Mouse (Mus musculus): ENCODE measurements around the gene Mical2. TPM values are rescaled to one million over a fixed set of nuclear protein-coding genes. Genes with fewer than 3 reads are reported as not detected.
A peak's percentile ranks its signal among the peaks of the same experiment; 100 is the strongest.

Mical2 gene
- polyA plus RNA-seq, 1 experiment, result 173 TPM

GRCm38 (mm10) chr7:112446498-112446897 lies 220.8 kb downstream of the Mical2 start:
- Histone ChIP-seq H3K4me1 (ENCODE audit: control insufficient read depth, insufficient read depth, low read length) (peaks cover 18% of the 10 kb centered on the region), H3K27me3 (ENCODE audit: control insufficient read depth, insufficient read depth, low read length) (no peaks in the 10 kb centered on the region), H3K4me3 (replicated peaks; ENCODE audit: insufficient read depth, low read depth, low read length) (no peak overlapping the region), H3K27ac (ENCODE audit: insufficient read depth, low read length) (no peak overlapping the region)
- no peak for DNase-seq
- no peak for TF ChIP-seq CTCF (IDR thresholded peaks at IDR 0.05; ENCODE audit: borderline replicate concordance, insufficient read depth, low read depth, low read length)
- TF ChIP-seq POLR2A (IDR thresholded peaks at IDR 0.05; ENCODE audit: borderline replicate concordance, insufficient read depth, low read length), result no peak
- 92% methylated on average over 4 of the region's 4 CpGs for WGBS

GRCm38 (mm10) chr7:112449954-112450700 lies 224.5 kb downstream of the Mical2 start:
- DNase-seq, result no peak
- WGBS, result 82% methylated on average over 8 of the region's 8 CpGs
- H3K4me1 ChIP-seq (ENCODE audit: control insufficient read depth, insufficient read depth, low read length), result peaks cover 6% of the 10 kb centered on the region
- TF ChIP-seq POLR2A (IDR thresholded peaks at IDR 0.05; ENCODE audit: borderline replicate concordance, insufficient read depth, low read length), result no peak
- TF ChIP-seq CTCF (IDR thresholded peaks at IDR 0.05; ENCODE audit: borderline replicate concordance, insufficient read depth, low read depth, low read length), result no peak
- no peak overlapping the region for H3K4me3 ChIP-seq (replicated peaks; ENCODE audit: insufficient read depth, low read depth, low read length)
- H3K27ac ChIP-seq (ENCODE audit: insufficient read depth, low read length), result no peak overlapping the region
- no peaks in the 10 kb centered on the region for H3K27me3 ChIP-seq (ENCODE audit: control insufficient read depth, insufficient read depth, low read length)

DNA sequence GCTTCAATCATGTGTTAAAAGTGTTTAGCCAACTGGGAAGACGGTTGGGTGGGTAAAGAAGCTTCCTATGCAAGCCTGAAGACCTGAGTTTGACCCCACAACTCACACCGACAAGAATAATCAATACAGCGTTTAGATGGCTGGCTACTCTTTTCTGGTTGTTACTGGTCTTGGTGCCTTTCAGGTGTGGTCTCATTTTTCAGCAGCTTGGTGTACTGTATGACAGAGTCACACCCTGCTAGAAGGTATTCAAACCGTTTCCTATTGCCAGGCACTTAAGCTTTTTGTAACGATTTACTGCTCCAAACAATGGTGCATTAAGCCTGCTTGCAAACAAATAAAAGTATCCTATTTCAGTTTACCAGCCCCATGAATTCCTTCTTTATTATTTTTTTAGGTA lies 226.8 kb downstream of the Mical2 start:
- 90% methylated on average over 5 of the region's 5 CpGs for WGBS
- H3K27me3 ChIP-seq (ENCODE audit: control insufficient read depth, insufficient read depth, low read length), result no peaks in the 10 kb centered on the region
- H3K4me1 ChIP-seq (ENCODE audit: control insufficient read depth, insufficient read depth, low read length), result peaks cover 6% of the 10 kb centered on the region; the same call in 1 of the 2 replicates
- no peak for DNase-seq
- no peak overlapping the region for H3K27ac ChIP-seq (ENCODE audit: insufficient read depth, low read length)
- no peak for TF ChIP-seq POLR2A (IDR thresholded peaks at IDR 0.05; ENCODE audit: borderline replicate concordance, insufficient read depth, low read length)
- TF ChIP-seq CTCF (IDR thresholded peaks at IDR 0.05; ENCODE audit: borderline replicate concordance, insufficient read depth, low read depth, low read length), result no peak
- H3K4me3 ChIP-seq (replicated peaks; ENCODE audit: insufficient read depth, low read depth, low read length), result no peak overlapping the region

DNA sequence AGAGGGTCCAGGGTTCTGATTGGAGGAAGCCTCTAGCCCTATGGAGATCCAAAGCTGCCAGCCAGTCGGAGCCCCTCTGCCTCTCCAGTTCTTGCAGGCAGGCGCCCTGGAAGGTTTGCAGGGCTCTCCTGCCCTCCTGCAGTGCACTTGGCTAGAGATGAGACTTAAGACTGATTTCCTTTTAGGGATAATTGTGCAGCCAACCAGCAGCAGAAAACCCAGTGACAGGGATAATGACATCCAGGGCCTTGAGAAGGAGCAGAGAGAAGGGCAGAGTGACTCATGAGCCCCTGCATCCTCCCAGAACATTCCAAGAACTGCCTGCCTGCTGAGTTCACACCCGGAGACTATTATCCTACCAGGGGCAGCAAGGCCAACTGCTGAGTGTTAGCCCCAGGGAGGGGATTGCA lies 228.2 kb downstream of the Mical2 start:
- DNase-seq, result peak in 1 of 2 experiments; percentile 32
- Histone ChIP-seq H3K27ac (ENCODE audit: insufficient read depth, low read length) (no peak overlapping the region), H3K4me3 (replicated peaks; ENCODE audit: insufficient read depth, low read depth, low read length) (no peak overlapping the region), H3K27me3 (ENCODE audit: control insufficient read depth, insufficient read depth, low read length) (no peaks in the 10 kb centered on the region), H3K4me1 (ENCODE audit: control insufficient read depth, insufficient read depth, low read length) (peaks cover 16% of the 10 kb centered on the region)
- 30% methylated on average over 3 of the region's 3 CpGs for WGBS
- TF ChIP-seq POLR2A (IDR thresholded peaks at IDR 0.05; ENCODE audit: borderline replicate concordance, insufficient read depth, low read length), result no peak
- TF ChIP-seq CTCF (IDR thresholded peaks at IDR 0.05; ENCODE audit: borderline replicate concordance, insufficient read depth, low read depth, low read length), result no peak

GRCm38 (mm10) chr7:112454380-112454779 lies 228.7 kb downstream of the Mical2 start:
- TF ChIP-seq POLR2A (IDR thresholded peaks at IDR 0.05; ENCODE audit: borderline replicate concordance, insufficient read depth, low read length) (no peak), CTCF (IDR thresholded peaks at IDR 0.05; ENCODE audit: borderline replicate concordance, insufficient read depth, low read depth, low read length) (no peak)
- no peak overlapping the region for H3K27ac ChIP-seq (ENCODE audit: insufficient read depth, low read length)
- no peak overlapping the region for H3K4me3 ChIP-seq (replicated peaks; ENCODE audit: insufficient read depth, low read depth, low read length)
- no peaks in the 10 kb centered on the region for H3K27me3 ChIP-seq (ENCODE audit: control insufficient read depth, insufficient read depth, low read length)
- peaks cover 18% of the 10 kb centered on the region for H3K4me1 ChIP-seq (ENCODE audit: control insufficient read depth, insufficient read depth, low read length)
- no peak for DNase-seq
- 83% methylated on average over 6 of the region's 6 CpGs for WGBS

DNA sequence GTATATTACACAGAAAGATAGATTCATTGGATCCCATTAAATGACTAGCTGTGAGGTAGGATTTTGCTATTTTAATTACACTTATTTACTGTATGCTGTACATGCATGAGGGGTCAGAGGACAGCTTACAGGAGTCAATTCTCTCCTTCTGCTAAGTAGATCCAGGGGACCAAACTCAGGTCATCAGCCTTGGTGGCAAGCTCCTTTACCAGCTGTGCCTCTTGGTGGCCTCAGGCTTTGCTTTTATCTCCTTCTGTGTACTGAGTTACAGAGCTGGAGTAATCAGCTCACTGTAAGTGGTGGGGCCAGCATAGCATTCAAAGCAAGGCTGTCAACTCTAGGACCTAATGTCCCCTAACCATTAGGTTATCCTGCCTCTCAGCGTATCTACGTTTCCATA lies 229.3 kb downstream of the Mical2 start:
- Histone ChIP-seq H3K4me3 (replicated peaks; ENCODE audit: insufficient read depth, low read depth, low read length) (no peak overlapping the region), H3K27ac (ENCODE audit: insufficient read depth, low read length) (no peak overlapping the region), H3K4me1 (ENCODE audit: control insufficient read depth, insufficient read depth, low read length) (peaks cover 18% of the 10 kb centered on the region), H3K27me3 (ENCODE audit: control insufficient read depth, insufficient read depth, low read length) (no peaks in the 10 kb centered on the region)
- DNase-seq, result no peak
- WGBS, result 94% methylated on average over 2 of the region's 2 CpGs
- TF ChIP-seq CTCF (IDR thresholded peaks at IDR 0.05; ENCODE audit: borderline replicate concordance, insufficient read depth, low read depth, low read length) (no peak), POLR2A (IDR thresholded peaks at IDR 0.05; ENCODE audit: borderline replicate concordance, insufficient read depth, low read length) (no peak)

GRCm38 (mm10) chr7:112455566-112456110 lies 230.0 kb downstream of the Mical2 start:
- TF ChIP-seq POLR2A (IDR thresholded peaks at IDR 0.05; ENCODE audit: borderline replicate concordance, insufficient read depth, low read length) (no peak), CTCF (IDR thresholded peaks at IDR 0.05; ENCODE audit: borderline replicate concordance, insufficient read depth, low read depth, low read length) (no peak)
- WGBS, result 66% methylated on average over 5 of the region's 5 CpGs

DNA sequence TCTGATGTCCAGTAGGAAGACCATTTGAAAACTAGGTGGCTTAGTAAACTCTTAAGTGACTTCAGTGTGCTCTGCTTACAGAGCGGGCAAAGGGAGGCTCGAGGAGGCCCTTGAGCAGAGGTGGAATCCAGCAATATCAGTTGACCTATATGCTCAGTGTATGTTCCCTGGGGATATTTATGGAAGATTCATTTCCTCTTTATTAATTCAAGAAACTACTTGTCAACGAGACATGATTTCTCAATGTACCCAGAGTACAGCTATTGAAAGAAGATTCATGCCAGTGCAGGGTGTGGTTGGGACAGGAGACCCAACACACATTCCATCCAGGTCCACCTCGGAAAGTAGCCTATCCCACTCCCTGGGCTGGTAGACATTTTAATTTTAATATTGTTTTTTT lies 231.7 kb downstream of the Mical2 start:
- Histone ChIP-seq H3K27ac (ENCODE audit: insufficient read depth, low read length) (no peak overlapping the region), H3K4me3 (replicated peaks; ENCODE audit: insufficient read depth, low read depth, low read length) (no peak overlapping the region), H3K27me3 (ENCODE audit: control insufficient read depth, insufficient read depth, low read length) (no peaks in the 10 kb centered on the region), H3K4me1 (ENCODE audit: control insufficient read depth, insufficient read depth, low read length) (peaks cover 18% of the 10 kb centered on the region)
- no peak for DNase-seq
- 99% methylated on average over 4 of the region's 4 CpGs for WGBS
- no peak for TF ChIP-seq CTCF (IDR thresholded peaks at IDR 0.05; ENCODE audit: borderline replicate concordance, insufficient read depth, low read depth, low read length)
- TF ChIP-seq POLR2A (IDR thresholded peaks at IDR 0.05; ENCODE audit: borderline replicate concordance, insufficient read depth, low read length), result no peak

More at GRCm38 (mm10) chr7:112455566-112456110, 230.0 kb downstream of the Mical2 start:
- Histone ChIP-seq H3K4me1 (ENCODE audit: control insufficient read depth, insufficient read depth, low read length) (peaks cover 18% of the 10 kb centered on the region), H3K27me3 (ENCODE audit: control insufficient read depth, insufficient read depth, low read length) (no peaks in the 10 kb centered on the region), H3K27ac (ENCODE audit: insufficient read depth, low read length) (no peak overlapping the region), H3K4me3 (replicated peaks; ENCODE audit: insufficient read depth, low read depth, low read length) (no peak overlapping the region)
- DNase-seq, result no peak
